Mouse (Mus musculus) ES-E14 (cell line): Measurements from ENCODE around the gene 2610528J11Rik. TPM values are rescaled to one million over a fixed set of nuclear protein-coding genes. Genes with fewer than 3 reads are reported as not detected.
"Not testable (repeated sequence)": the region's sequence is repeated elsewhere in the genome, so short reads cannot be mapped to it uniquely, and the experiment has no call there.

Experiments used
- DNase-seq: peaks from one replicate; pipeline ENCODE4 v3.0.0-alpha.2; 2013; ENCODE audit warnings: low read depth, low spot score
- H3K27ac ChIP-seq: 2 replicates; pipeline ENCODE4 v1.5.1; 2012; ENCODE audit warnings: low read depth, mild to moderate bottlenecking, low read length, moderate library complexity, mixed read lengths; ENCODE audit not compliant: poor library complexity, insufficient read depth, severe bottlenecking
- H3K36me3 ChIP-seq: 2 replicates; pipeline ENCODE4 v1.6.1; 2012; ENCODE audit warnings: mild to moderate bottlenecking, low read length, moderate library complexity, mixed read lengths; ENCODE audit not compliant: control insufficient read depth, poor library complexity, insufficient read depth, severe bottlenecking
- H3K4me1 ChIP-seq, 2 experiments: fragments of 150-350 bp in 1 of 2; sonication (generic) in 1 of 2; 2 replicates each; pipeline ENCODE4 v1.6.1; 2012; ENCODE audit warnings: low read length in 2 of 2, mild to moderate bottlenecking in 1 of 2, mixed read lengths in 1 of 2; ENCODE audit not compliant: control insufficient read depth in 2 of 2, insufficient read depth in 2 of 2, poor library complexity in 1 of 2
- H3K4me3 ChIP-seq, 2 experiments: fragments of 150-350 bp in 1 of 2; sonication (generic) in 1 of 2; 2 replicates each; pipeline ENCODE4 v1.5.1; 2012; ENCODE audit warnings: low read length in 2 of 2, low read depth in 1 of 2, mild to moderate bottlenecking in 1 of 2, mixed read lengths in 1 of 2; ENCODE audit not compliant: insufficient read depth in 1 of 2, poor library complexity in 1 of 2, severe bottlenecking in 1 of 2
- H3K9ac ChIP-seq: 2 replicates; pipeline ENCODE4 v1.6.1; 2012; ENCODE audit warnings: low read depth, mild to moderate bottlenecking, low read length, mixed read lengths; ENCODE audit not compliant: poor library complexity, insufficient read depth, severe bottlenecking
- H3K9me3 ChIP-seq: fragments of 150-350 bp; sonication (generic); 2 replicates; pipeline ENCODE4 v1.6.1; 2012; ENCODE audit warnings: low read depth, mild to moderate bottlenecking, low read length; ENCODE audit not compliant: control insufficient read depth, insufficient read depth
- CHD2 ChIP-seq: IDR thresholded peaks from 2 replicates; pipeline ENCODE4 v1.6.1; 2014; ENCODE audit warnings: mild to moderate bottlenecking, low read depth, low read length, inconsistent platforms
- HCFC1 ChIP-seq: IDR thresholded peaks from 2 replicates; pipeline ENCODE4 v1.6.1; 2012; ENCODE audit warnings: low read length, inconsistent platforms, borderline replicate concordance; ENCODE audit not compliant: insufficient read depth
- MAFK ChIP-seq: IDR thresholded peaks from 2 replicates; pipeline ENCODE4 v1.6.1; 2014; ENCODE audit warnings: mild to moderate bottlenecking, low read depth, low read length, inconsistent platforms; ENCODE audit not compliant: insufficient read depth
- ZC3H11A ChIP-seq: IDR thresholded peaks from 2 replicates; pipeline ENCODE4 v1.6.1; 2012; ENCODE audit warnings: low read depth, mild to moderate bottlenecking, inconsistent platforms, low read length, borderline replicate concordance
- ZNF384 ChIP-seq: IDR thresholded peaks from 2 replicates; pipeline ENCODE4 v1.6.1; 2012; ENCODE audit warnings: low read depth, low read length, inconsistent platforms
- in situ Hi-C, 2 experiments: fragments of 600-800 bp; cut with MboI; formaldehyde crosslinking; loops; one replicate each; pipeline ENCODE4 v1.15.1; 2025; ENCODE audit warnings: low sequenced_read_pairs in 2 of 2, inconsistent platforms in 1 of 2; ENCODE audit not compliant: unreplicated experiment in 2 of 2
- total RNA-seq: library from RNA; depleted of rRNA; stranded (reverse); fragments of 300-350 nt; gene quantifications from 2 replicates; pipeline ENCODE4 v1.2.3, GENCODE M21; 2012

The 2610528J11Rik gene
- total RNA-seq, 1 experiment = 3.2 TPM

- H3K9me3 ChIP-seq = no peaks in the 10 kb centered on the region
- H3K4me1 ChIP-seq = peaks cover 2 to 5% of the 10 kb centered on the region in 2 experiments; a peak in 2 of 4 replicates
- no peaks in the 10 kb centered on the region for H3K36me3 ChIP-seq
- in situ Hi-C loops = no loop called here
- H3K4me3 ChIP-seq = no peak overlapping the region
- H3K27ac ChIP-seq = no peak overlapping the region
- H3K9ac ChIP-seq = no peak overlapping the region
- no peak for TF ChIP-seq MAFK
- TF ChIP-seq CHD2 = no peak
- no peak for TF ChIP-seq HCFC1
- no peak for TF ChIP-seq ZNF384
- TF ChIP-seq ZC3H11A = no peak
- no peak for DNase-seq
Observed at GRCm38 (mm10) chr4:118500792-118501191, 26.0 kb upstream of the 2610528J11Rik start.

GRCm38 (mm10) chr4:118505551-118505950 lies 21.2 kb upstream of the 2610528J11Rik start:
- in situ Hi-C loops = no loop called here
- Histone ChIP-seq H3K9ac (no peak overlapping the region), H3K9me3 (no peaks in the 10 kb centered on the region), H3K27ac (no peak overlapping the region), H3K4me1 (peaks cover under 1 to 4% of the 10 kb centered on the region in 2 experiments; a peak in 2 of 4 replicates), H3K36me3 (no peaks in the 10 kb centered on the region), H3K4me3 (no peak overlapping the region)
- TF ChIP-seq HCFC1 = no peak
- no peak for TF ChIP-seq ZNF384
- no peak for TF ChIP-seq MAFK
- TF ChIP-seq CHD2 = no peak
- no peak for TF ChIP-seq ZC3H11A
- no peak for DNase-seq

- H3K27ac ChIP-seq, in situ Hi-C loops, DNase-seq, H3K36me3 ChIP-seq, H3K4me3 ChIP-seq, H3K4me1 ChIP-seq, H3K9me3 ChIP-seq, H3K9ac ChIP-seq: not testable (repeated sequence)
Observed at GRCm38 (mm10) chr4:118507171-118507570, 19.6 kb upstream of the 2610528J11Rik start.

- TF ChIP-seq MAFK (no peak), ZNF384 (no peak), HCFC1 (no peak), CHD2 (no peak), ZC3H11A (no peak)
- Histone ChIP-seq H3K4me3 (no peak overlapping the region), H3K36me3 (no peaks in the 10 kb centered on the region), H3K4me1 (peaks cover 0 to 8% of the 10 kb centered on the region in 2 experiments; a peak in 2 of 4 replicates), H3K9ac (peak overlapping the region; percentile 31; the same call in 1 of the 2 replicates), H3K9me3 (no peaks in the 10 kb centered on the region), H3K27ac (no peak overlapping the region)
- in situ Hi-C loops = no loop called here
- DNase-seq = no peak
Observed at GRCm38 (mm10) chr4:118509050-118509449, 17.7 kb upstream of the 2610528J11Rik start.
